Mouse (Mus musculus) neural tube, embryonic 15.5 days (tissue): ENCODE results near the gene Gm11937. TPM values are rescaled to one million over a fixed set of nuclear protein-coding genes. Genes with fewer than 3 reads are reported as not detected.
"Not testable (repeated sequence)": the region's sequence is repeated elsewhere in the genome, so short reads cannot be mapped to it uniquely, and the experiment has no call there.

Experiments used
- ATAC-seq: fragments of 200-750 bp; cut with Nextera tagmentation; 2 replicates; pipeline ENCODE4 v1.8.0; 2017; ENCODE audit warnings: mild to moderate bottlenecking, moderate TSS enrichment, moderate library complexity; ENCODE audit not compliant: low FRiP score
- H3K27ac ChIP-seq: fragments of 300-500 bp; sonication (generic); replicated peaks from 2 replicates; pipeline ENCODE4 v1.5.1; 2015; ENCODE audit warnings: mild to moderate bottlenecking, inconsistent platforms
- H3K27me3 ChIP-seq: fragments of 300-500 bp; sonication (generic); replicated peaks from 2 replicates; pipeline ENCODE4 v1.6.1; 2015; ENCODE audit warnings: inconsistent platforms
- H3K36me3 ChIP-seq: fragments of 300-500 bp; sonication (generic); 2 replicates; pipeline ENCODE4 v1.6.1; 2015; ENCODE audit warnings: inconsistent platforms
- H3K4me1 ChIP-seq: fragments of 300-500 bp; sonication (generic); 2 replicates; pipeline ENCODE4 v1.6.1; 2015; ENCODE audit warnings: inconsistent platforms
- H3K4me2 ChIP-seq: fragments of 300-500 bp; sonication (generic); 2 replicates; pipeline ENCODE4 v1.6.1; 2015; ENCODE audit warnings: inconsistent platforms, mild to moderate bottlenecking, moderate library complexity
- H3K4me3 ChIP-seq: fragments of 300-500 bp; sonication (generic); replicated peaks from 2 replicates; pipeline ENCODE4 v1.5.1; 2015; ENCODE audit warnings: mild to moderate bottlenecking, inconsistent platforms
- H3K9ac ChIP-seq: fragments of 300-500 bp; sonication (generic); replicated peaks from 2 replicates; pipeline ENCODE4 v1.6.1; 2015; ENCODE audit warnings: mild to moderate bottlenecking, inconsistent platforms
- H3K9me3 ChIP-seq: fragments of 300-500 bp; sonication (generic); replicated peaks from 2 replicates; pipeline ENCODE4 v1.6.1; 2016; ENCODE audit warnings: inconsistent platforms
- WGBS: fragments of 180-500 bp; shearing (Covaris S2); methylation state at CpG from one replicate; pipeline ENCODE4 v1.1.7; 2015; ENCODE audit warnings: mixed read lengths; 5-methylcytosine and 5-hydroxymethylcytosine counted together
- polyA plus RNA-seq: library from polyadenylated mRNA; unstranded; fragments of >200 nt; fragmentation: Nextera tagmentation; extraction: Ambion mirVana; gene quantifications from 2 replicates; pipeline ENCODE4 v1.2.1, GENCODE M21; 2015

Gm11937 gene
- polyA plus RNA-seq, 1 experiment from 2014 or later: not detected

DNA sequence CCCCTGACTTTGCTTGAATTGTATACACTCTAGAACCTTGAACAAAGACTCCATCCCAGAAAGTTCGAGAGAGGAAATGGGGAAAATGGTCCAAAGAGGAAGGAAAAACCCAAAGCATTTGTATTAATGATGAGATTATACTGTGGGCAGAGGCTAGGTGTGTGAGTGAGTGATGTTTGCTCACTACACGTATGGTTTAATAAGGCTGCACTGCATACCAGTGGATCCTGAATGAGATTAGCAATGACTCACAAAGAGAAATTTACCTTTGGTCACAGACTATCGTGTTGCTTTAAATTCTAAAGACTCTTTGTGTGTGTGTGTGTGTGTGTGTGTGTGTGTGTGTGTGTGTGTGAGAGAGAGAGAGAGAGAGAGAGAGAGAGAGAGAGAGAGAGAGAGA lies 20.9 kb upstream of the Gm11937 start:
- no peak overlapping the region for H3K4me2 ChIP-seq
- no peaks in the 10 kb centered on the region for H3K9me3 ChIP-seq
- no peak overlapping the region for H3K9ac ChIP-seq
- ATAC-seq: no peak
- no peaks in the 10 kb centered on the region for H3K4me1 ChIP-seq
- no peaks in the 10 kb centered on the region for H3K36me3 ChIP-seq
- no peak overlapping the region for H3K4me3 ChIP-seq
- 79% methylated on average over 3 of the region's 3 CpGs for whole genome bisulfite sequencing
- no peaks in the 10 kb centered on the region for H3K27me3 ChIP-seq
- H3K27ac ChIP-seq: no peak overlapping the region

DNA sequence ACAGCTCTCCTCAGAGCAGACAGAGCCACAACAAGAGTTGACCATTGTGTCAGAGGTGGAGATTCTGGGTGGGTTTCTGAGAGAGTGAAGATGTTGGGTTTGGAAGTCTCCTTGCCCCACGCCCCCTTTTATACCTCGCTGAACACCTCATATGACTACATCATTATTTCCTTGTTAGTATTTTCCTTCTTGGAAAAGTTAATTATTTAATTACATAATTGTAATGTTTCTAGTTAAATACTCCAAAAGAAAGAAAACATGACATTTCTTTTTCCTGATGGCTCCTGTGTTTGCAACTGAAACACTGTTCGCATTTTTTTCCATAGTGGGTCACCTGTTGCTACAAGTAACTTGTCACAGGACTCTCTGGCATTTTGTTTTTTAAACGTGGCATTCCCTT lies 18.1 kb upstream of the Gm11937 start, which contains the start of gene Krtap4-1:
Gene Krtap4-1, minus strand, starts transcription at position 101 of the 400 bp plus-strand sequence.
- no peak within 1 kb of the TSS for H3K4me3 ChIP-seq
- no peaks in the 10 kb centered on the region for H3K27me3 ChIP-seq
- no peak within 1 kb of the TSS for H3K27ac ChIP-seq
- H3K4me1 ChIP-seq: no peaks in the 10 kb centered on the region
- no peak within 1 kb of the TSS for H3K9ac ChIP-seq
- H3K36me3 ChIP-seq: no peaks in the 10 kb centered on the region
- H3K9me3 ChIP-seq: no peaks in the 10 kb centered on the region
- no peak for ATAC-seq
- H3K4me2 ChIP-seq: no peak within 1 kb of the TSS
- WGBS: 84% methylated on average over 4 of the region's 4 CpGs

DNA sequence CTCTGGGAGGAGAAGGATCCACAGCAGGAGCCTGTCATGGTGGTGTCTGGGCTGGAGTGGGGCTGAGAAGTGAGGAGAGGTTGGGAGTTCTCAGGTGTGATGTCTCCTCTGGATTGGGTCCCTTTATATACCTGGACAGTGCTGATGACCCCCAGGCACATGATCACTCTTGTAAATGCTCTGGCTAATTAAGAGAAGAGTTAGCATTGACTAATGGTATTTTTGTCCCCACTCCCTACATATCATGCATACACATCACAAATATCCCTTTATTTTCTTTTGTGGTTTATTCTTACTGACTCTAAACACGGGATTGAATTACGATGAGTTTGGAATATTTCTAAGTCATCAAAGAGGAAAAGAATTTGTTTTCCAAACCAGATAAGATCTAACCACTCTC lies 10.3 kb upstream of the Gm11937 start, which contains the start of gene Gm11562:
Gene Gm11562, minus strand, starts transcription at position 101 of the 400 bp plus-strand sequence.
- Histone ChIP-seq H3K4me2 (no peak within 1 kb of the TSS), H3K27me3 (no peaks in the 10 kb centered on the region), H3K27ac (no peak within 1 kb of the TSS), H3K4me3 (no peak within 1 kb of the TSS), H3K4me1 (no peaks in the 10 kb centered on the region), H3K9ac (no peak within 1 kb of the TSS), H3K9me3 (no peaks in the 10 kb centered on the region), H3K36me3 (no peaks in the 10 kb centered on the region)
- WGBS: 95% methylated on average over 2 of the region's 2 CpGs
- ATAC-seq: no peak

DNA sequence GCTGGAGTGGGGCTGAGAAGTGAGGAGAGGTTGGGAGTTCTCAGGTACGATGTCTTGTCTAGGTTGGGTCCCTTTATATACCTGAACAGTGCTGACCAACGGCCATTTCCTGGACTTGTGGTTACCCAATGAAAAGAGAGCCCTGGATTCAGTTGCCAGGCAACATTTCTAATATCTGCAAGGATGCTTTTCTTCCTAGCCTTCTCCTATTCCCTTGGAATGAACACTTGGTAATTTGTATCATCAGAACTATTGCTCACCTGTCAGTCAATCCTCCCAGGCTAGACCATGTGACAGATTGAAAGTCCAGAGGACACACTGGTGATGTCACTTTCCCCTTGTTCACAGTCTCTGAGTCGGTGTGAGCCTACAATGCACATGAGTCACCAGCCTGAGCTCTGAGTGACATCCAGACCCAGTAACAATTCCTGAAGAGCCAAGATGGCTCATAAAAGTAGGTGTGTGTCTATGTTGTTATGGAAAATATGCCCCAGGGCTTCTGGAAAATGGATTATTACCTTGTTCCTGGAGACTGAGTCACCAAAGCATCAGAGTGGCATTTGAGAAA lies 4.9 kb upstream of the Gm11937 start, which contains the start of gene Krtap2-4:
Gene Krtap2-4, minus strand, starts transcription at position 51 of the 568 bp plus-strand sequence.
- ATAC-seq: no peak
- Histone ChIP-seq H3K36me3 (no peaks in the 10 kb centered on the region), H3K27ac (no peak within 1 kb of the TSS), H3K4me3 (no peak within 1 kb of the TSS), H3K9ac (no peak within 1 kb of the TSS), H3K4me1 (no peaks in the 10 kb centered on the region), H3K9me3 (no peaks in the 10 kb centered on the region), H3K27me3 (no peaks in the 10 kb centered on the region), H3K4me2 (no peak within 1 kb of the TSS)
- WGBS: 76% methylated on average over 3 of the region's 3 CpGs

DNA sequence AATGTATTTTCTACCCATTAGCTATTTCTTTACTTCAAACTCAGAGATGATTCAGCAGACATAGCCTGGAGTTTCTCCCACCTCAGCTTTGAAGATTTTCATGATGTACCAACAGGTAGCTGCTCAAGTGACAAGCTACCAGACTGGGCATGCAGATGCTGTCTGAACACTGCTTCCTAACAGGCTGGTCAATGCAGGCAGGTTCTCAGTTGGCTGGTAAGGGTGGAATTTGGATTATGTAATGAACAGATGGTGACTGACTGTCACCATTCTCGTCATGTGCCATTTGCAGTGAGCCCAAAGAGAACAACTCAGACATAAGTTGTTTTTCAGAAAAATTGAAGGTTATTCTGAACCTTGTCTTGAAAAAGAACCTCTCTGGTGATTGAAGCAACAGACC lies 863 bp downstream of the Gm11937 start:
- H3K27me3 ChIP-seq: no peaks in the 10 kb centered on the region
- 96% methylated on average over 1 of the region's 1 CpGs for WGBS
- H3K4me2 ChIP-seq: no peak overlapping the region
- H3K9me3 ChIP-seq: no peaks in the 10 kb centered on the region
- no peak for ATAC-seq
- no peak overlapping the region for H3K4me3 ChIP-seq
- H3K27ac ChIP-seq: no peak overlapping the region
- H3K4me1 ChIP-seq: no peaks in the 10 kb centered on the region
- H3K36me3 ChIP-seq: no peaks in the 10 kb centered on the region
- no peak overlapping the region for H3K9ac ChIP-seq

DNA sequence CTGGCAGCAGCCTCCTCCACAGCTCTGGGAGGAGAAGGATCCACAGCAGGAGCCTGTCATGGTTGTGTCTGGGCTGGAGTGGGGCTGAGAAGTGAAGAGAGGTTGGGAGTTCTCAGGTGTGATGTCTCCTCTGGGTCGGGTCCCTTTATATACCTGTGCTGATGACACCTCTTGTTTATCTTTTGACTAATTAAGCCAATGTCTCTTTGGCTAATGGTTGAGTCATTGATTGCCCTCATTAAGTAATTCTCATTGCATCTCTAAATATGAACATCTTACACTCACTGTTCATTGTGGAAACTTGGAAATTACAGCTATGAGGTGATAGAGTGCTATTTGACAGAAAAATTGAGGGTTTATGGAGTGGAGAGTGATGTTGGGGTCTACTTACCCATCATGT lies 6.8 kb downstream of the Gm11937 start, which contains the start of gene Gm11938:
Gene Gm11938, minus strand, starts transcription at position 101 of the 400 bp plus-strand sequence.
- not testable (repeated sequence) for ATAC-seq, H3K9me3 ChIP-seq, H3K4me2 ChIP-seq, H3K4me1 ChIP-seq, H3K4me3 ChIP-seq, H3K36me3 ChIP-seq, H3K9ac ChIP-seq, H3K27ac ChIP-seq, H3K27me3 ChIP-seq
- WGBS: 76% methylated on average over 1 of the region's 1 CpGs

DNA sequence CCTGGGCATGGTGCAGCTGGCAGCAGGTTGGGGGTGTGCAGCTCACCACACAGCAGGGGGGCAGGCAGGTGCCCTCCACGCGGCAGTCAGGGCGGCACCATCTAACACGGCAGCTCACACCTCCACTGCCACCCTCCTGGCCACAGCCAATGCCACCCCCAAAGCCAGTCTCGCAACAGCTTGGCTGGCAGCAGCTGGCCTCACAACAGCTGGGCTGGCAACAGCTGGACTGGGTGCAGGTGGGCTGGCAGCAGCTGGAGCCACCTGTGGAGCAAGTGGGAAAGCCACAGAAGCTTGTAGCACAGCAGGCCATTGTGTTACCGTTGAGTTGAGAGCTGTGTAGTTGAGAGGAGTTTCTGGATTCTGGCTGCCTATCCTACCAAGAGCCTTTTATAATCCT lies 12.2 kb downstream of the Gm11937 start, which contains the start of gene Krtap9-3:
Gene Krtap9-3, minus strand, starts transcription at position 364 of the 400 bp plus-strand sequence.
- H3K36me3 ChIP-seq, H3K27me3 ChIP-seq, H3K27ac ChIP-seq, H3K4me3 ChIP-seq, H3K9ac ChIP-seq, H3K4me1 ChIP-seq, H3K4me2 ChIP-seq, ATAC-seq, H3K9me3 ChIP-seq: not testable (repeated sequence)
- WGBS: 85% methylated on average over 6 of the region's 6 CpGs

DNA sequence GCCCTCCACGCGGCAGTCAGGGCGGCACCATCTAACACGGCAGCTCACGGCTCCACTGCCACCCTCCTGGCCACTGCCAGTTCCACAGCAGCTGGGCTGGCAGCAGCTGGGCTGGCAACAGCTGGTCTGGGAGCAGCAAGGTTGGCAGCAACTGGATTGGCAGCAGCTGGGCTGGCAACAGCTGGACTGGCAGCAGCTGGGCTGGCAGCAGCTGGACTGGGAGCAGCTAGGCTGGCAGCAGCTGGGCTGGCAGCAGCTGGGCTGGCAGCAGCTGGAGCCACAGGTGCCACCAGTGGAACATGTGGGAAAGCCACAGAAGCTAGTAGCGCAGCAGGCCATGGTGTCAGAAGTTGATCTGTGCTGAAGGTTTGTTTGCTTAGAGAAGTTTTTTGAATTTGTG lies 19.0 kb downstream of the Gm11937 start, which contains the start of gene Krtap1-3:
Gene Krtap1-3, minus strand, starts transcription at position 359 of the 400 bp plus-strand sequence.
- WGBS: 76% methylated on average over 6 of the region's 6 CpGs
- no peaks in the 10 kb centered on the region for H3K4me1 ChIP-seq
- no peak for ATAC-seq
- H3K36me3 ChIP-seq: no peaks in the 10 kb centered on the region
- no peak within 1 kb of the TSS for H3K4me3 ChIP-seq
- H3K27ac ChIP-seq: no peak within 1 kb of the TSS
- H3K27me3 ChIP-seq: no peaks in the 10 kb centered on the region
- no peak within 1 kb of the TSS for H3K4me2 ChIP-seq
- H3K9ac ChIP-seq: no peak within 1 kb of the TSS
- no peaks in the 10 kb centered on the region for H3K9me3 ChIP-seq

DNA sequence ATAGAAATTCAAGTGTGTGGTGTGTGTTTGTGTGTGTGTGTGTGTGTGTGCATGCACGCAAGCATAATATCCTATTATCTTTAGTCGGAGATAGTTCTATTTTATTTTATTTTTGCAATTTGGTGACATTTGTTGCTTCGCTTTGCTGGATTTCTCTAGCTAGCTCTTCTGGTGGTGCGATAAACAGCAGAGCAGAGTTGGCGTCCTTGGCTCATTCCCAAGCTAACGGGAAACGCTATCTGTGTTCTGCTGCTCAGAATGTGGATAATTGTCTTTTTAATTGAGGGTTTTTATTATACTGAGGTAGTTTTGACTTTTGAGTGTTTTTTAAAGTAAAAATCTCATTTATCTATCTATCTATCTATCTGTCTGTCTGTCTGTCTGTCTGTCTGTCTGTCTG lies 24.9 kb downstream of the Gm11937 start:
- H3K9ac ChIP-seq: no peak overlapping the region
- no peak overlapping the region for H3K27ac ChIP-seq
- no peaks in the 10 kb centered on the region for H3K36me3 ChIP-seq
- H3K27me3 ChIP-seq: no peaks in the 10 kb centered on the region
- no peak overlapping the region for H3K4me2 ChIP-seq
- no peak overlapping the region for H3K4me3 ChIP-seq
- H3K9me3 ChIP-seq: no peaks in the 10 kb centered on the region
- ATAC-seq: no peak
- 84% methylated on average over 7 of the region's 7 CpGs for WGBS
- no peaks in the 10 kb centered on the region for H3K4me1 ChIP-seq

DNA sequence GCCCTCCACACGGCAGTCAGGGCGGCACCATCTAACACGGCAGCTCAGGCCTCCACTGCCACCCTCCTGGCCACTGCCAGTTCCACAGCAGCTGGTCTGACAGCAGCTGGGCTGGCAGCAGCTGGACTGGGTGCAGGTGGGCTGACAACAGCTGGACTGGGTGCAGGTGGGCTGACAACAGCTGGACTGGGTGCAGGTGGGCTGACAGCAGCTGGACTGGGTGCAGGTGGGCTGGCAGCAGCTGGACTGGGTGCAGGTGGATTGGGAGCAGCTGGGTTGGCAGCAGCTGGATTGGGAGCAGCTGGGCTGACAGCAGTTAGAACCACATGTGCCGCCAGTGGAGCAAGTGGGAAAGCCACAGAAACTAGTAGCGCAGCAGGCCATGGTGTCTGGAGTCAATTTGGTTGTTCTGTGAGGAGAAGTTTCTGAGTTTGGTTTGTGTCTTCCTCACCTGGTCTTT lies 26.7 kb downstream of the Gm11937 start, which contains the start of gene Krtap1-4:
Gene Krtap1-4, minus strand, starts transcription at position 410 of the 460 bp plus-strand sequence.
- WGBS: 81% methylated on average over 5 of the region's 5 CpGs
- ATAC-seq: no peak
- H3K4me3 ChIP-seq: no peak within 1 kb of the TSS
- H3K9ac ChIP-seq: no peak within 1 kb of the TSS
- H3K4me2 ChIP-seq: no peak within 1 kb of the TSS
- no peak within 1 kb of the TSS for H3K27ac ChIP-seq
- H3K36me3 ChIP-seq: no peaks in the 10 kb centered on the region
- H3K27me3 ChIP-seq: no peaks in the 10 kb centered on the region
- H3K4me1 ChIP-seq: no peaks in the 10 kb centered on the region
- no peaks in the 10 kb centered on the region for H3K9me3 ChIP-seq

DNA sequence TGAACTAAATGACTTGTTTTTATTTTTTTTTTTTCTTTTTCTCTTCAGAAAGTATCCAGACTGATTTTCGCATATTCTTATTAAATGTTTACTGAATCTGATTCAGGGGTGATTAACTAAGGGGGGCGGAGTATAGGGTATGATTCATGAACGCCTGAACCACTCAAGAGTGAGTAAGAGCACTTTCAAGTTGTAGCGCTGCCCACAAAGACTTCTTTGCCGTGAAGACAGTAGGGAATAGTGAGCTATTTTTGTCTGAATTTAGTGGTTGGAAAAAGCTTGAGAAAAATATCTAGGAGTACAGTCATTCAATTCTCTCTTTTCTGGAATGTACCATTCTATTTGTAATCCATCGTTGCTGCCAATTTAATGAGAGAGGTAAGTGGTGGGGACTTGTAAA lies 28.4 kb downstream of the Gm11937 start:
- H3K27me3 ChIP-seq: no peaks in the 10 kb centered on the region
- WGBS: 91% methylated on average over 6 of the region's 6 CpGs
- H3K4me3 ChIP-seq: no peak overlapping the region
- no peak for ATAC-seq
- H3K27ac ChIP-seq: no peak overlapping the region
- no peak overlapping the region for H3K9ac ChIP-seq
- no peaks in the 10 kb centered on the region for H3K36me3 ChIP-seq
- H3K4me1 ChIP-seq: no peaks in the 10 kb centered on the region
- no peak overlapping the region for H3K4me2 ChIP-seq
- no peaks in the 10 kb centered on the region for H3K9me3 ChIP-seq

DNA sequence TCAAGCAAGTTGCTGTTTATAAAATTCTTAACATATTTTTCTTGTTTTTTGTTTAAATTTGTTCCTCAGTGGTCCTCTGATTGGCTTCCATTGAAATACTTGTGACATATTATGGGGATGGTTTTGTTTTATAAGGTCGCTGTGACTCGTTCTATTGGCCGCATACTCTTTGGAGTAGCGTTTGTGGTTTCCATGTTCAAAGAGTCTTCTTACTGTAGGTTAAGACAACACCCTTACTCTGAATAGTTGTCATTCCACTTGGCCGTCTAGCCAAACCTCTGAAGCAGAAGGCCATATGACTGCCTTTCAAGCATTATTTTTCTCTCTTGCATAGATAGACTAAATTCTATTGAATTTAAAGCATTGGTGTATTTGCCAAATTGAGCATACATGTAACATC lies 28.9 kb downstream of the Gm11937 start:
- no peaks in the 10 kb centered on the region for H3K27me3 ChIP-seq
- no peaks in the 10 kb centered on the region for H3K4me1 ChIP-seq
- no peaks in the 10 kb centered on the region for H3K9me3 ChIP-seq
- H3K4me2 ChIP-seq: no peak overlapping the region
- H3K27ac ChIP-seq: no peak overlapping the region
- H3K4me3 ChIP-seq: no peak overlapping the region
- ATAC-seq: no peak
- H3K9ac ChIP-seq: no peak overlapping the region
- 97% methylated on average over 5 of the region's 5 CpGs for WGBS
- no peaks in the 10 kb centered on the region for H3K36me3 ChIP-seq
